Mouse (Mus musculus): ENCODE measurements around the gene Bbip1. TPM values are rescaled to one million over a fixed set of nuclear protein-coding genes. Genes with fewer than 3 reads are reported as not detected.

Gene Bbip1
- total and polyA plus RNA-seq, 3 experiments: 71.3 to 75.9 TPM; not detected in 1

DNA sequence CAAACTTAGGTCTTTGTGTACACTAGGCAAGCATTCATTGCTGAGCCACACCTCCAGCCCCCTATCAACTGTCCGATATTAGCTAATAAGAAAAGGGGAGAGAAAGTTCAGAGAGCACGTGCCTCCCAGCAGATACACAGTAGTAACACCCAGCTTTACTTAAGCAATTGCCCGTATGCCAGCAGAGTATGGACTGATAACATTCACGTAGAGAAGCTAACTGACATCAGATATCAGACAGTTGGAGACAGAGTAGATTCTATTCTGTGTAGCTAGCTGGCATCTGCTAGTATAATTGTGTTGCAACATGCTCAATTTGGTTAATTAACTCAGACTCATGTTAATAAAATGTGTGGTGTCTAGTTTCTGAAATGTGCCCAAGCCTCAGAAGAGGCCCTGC, 3.3 kb downstream of the Bbip1 start:
- Histone ChIP-seq H3K4me1 (ENCODE audit: control insufficient read depth in 1 of 2, insufficient read depth in 2 of 2, low read length in 2 of 2) (peaks cover 19 to 41% of the 10 kb centered on the region in 2 experiments), H3K27ac (ENCODE audit: control insufficient read depth, low read depth, low read length) (peak overlapping the region; percentile 71), H3K27me3 (ENCODE audit: control insufficient read depth in 1 of 2, insufficient read depth in 2 of 2, low read length in 2 of 2) (no peaks in the 10 kb centered on the region), H3K9ac (ENCODE audit: control insufficient read depth, low read depth, low read length, poor library complexity, severe bottlenecking) (peak overlapping the region; percentile 19), H3K9me3 (replicated peaks; ENCODE audit: insufficient read depth, low read length) (no peaks in the 10 kb centered on the region), H3K79me2 (ENCODE audit: control insufficient read depth, insufficient read depth, low read length, poor library complexity) (peaks cover 19% of the 10 kb centered on the region), H3K4me3 (ENCODE audit: control insufficient read depth in 1 of 2, insufficient read depth in 1 of 2, low read depth in 2 of 2, low read length in 2 of 2) (no peak overlapping the region), H3K36me3 (ENCODE audit: control insufficient read depth in 1 of 2, insufficient read depth in 2 of 2, low read length in 2 of 2) (peaks cover 10 to 46% of the 10 kb centered on the region in 2 experiments)
- peak; percentile 82 for DNase-seq (ENCODE audit: low read depth, low spot score)
- TF ChIP-seq ZKSCAN1 (IDR thresholded peaks at IDR 0.05; ENCODE audit: low read depth, low read length) (no peak), USF2 (IDR thresholded peaks at IDR 0.05; ENCODE audit: borderline replicate concordance in 1 of 2, insufficient read depth in 1 of 2, low read depth in 1 of 2, low read length in 2 of 2) (peak in 1 of 2 experiments; percentile 59; a peak in 1 of 4 replicates), GABPA (IDR thresholded peaks at IDR 0.05; ENCODE audit: low read depth, low read length) (no peak), KAT2A (conservative IDR thresholded peaks at IDR 0.05; ENCODE audit: low read depth, low read length) (no peak; the same call in 1 of the 2 replicates), TAL1 (IDR thresholded peaks at IDR 0.05; ENCODE audit: low read length) (no peak), MAZ (IDR thresholded peaks at IDR 0.05; ENCODE audit: low read depth, low read length) (0 out of 2 replicates have a peak, but pooled peaks have one; percentile 29), ZMIZ1 (IDR thresholded peaks at IDR 0.05; ENCODE audit: low read depth, low read length) (no peak), EP300 (IDR thresholded peaks at IDR 0.05; ENCODE audit: low read depth in 1 of 2, low read length in 2 of 2) (peak; percentile 81 to 89; a peak in 3 of 4 replicates), MAX (IDR thresholded peaks at IDR 0.05; ENCODE audit: low read length) (peak; percentile 97), USF1 (IDR thresholded peaks at IDR 0.05; ENCODE audit: low read depth, low read length) (peak; percentile 92), TCF12 (IDR thresholded peaks at IDR 0.05; ENCODE audit: low read depth, low read length) (peak; percentile 75), ZNF384 (IDR thresholded peaks at IDR 0.05; ENCODE audit: low read depth, low read length) (no peak), UBTF (IDR thresholded peaks at IDR 0.05; ENCODE audit: borderline replicate concordance, insufficient read depth, low read depth, low read length) (no peak), TBP (IDR thresholded peaks at IDR 0.05; ENCODE audit: low read depth, low read length) (no peak), SIN3A (IDR thresholded peaks at IDR 0.05; ENCODE audit: low read length) (peak; percentile 95), CHD1 (IDR thresholded peaks at IDR 0.05; ENCODE audit: low read depth, low read length) (peak; percentile 42; the same call in 1 of the 2 replicates), ETS1 (IDR thresholded peaks at IDR 0.05; ENCODE audit: low read depth, low read length) (peak; percentile 96), BHLHE40 (IDR thresholded peaks at IDR 0.05; ENCODE audit: borderline replicate concordance, low read depth, low read length) (peak; percentile 99), CHD2 (IDR thresholded peaks at IDR 0.05; ENCODE audit: low read length) (no peak; the same call in 1 of the 2 replicates), E2F4 (IDR thresholded peaks at IDR 0.05; ENCODE audit: borderline replicate concordance, low read depth, low read length) (no peak), GATA1 (IDR thresholded peaks at IDR 0.05; ENCODE audit: low read depth, low read length) (peak; percentile 83), MYB (IDR thresholded peaks at IDR 0.05; ENCODE audit: low read depth, low read length) (peak; percentile 84; the same call in 1 of the 2 replicates), POLR2A (IDR thresholded peaks at IDR 0.05; ENCODE audit: control insufficient read depth in 1 of 2, insufficient read depth in 1 of 2, low read depth in 1 of 2, low read length in 2 of 2, poor library complexity in 1 of 2) (no peak), NRF1 (IDR thresholded peaks at IDR 0.05; ENCODE audit: insufficient read depth, low read depth, low read length, poor library complexity, severe bottlenecking) (no peak), HCFC1 (IDR thresholded peaks at IDR 0.05; ENCODE audit: low read depth, low read length) (peak; percentile 30; the same call in 1 of the 2 replicates), NELFE (IDR thresholded peaks at IDR 0.05; ENCODE audit: low read depth, low read length) (no peak; the same call in 1 of the 2 replicates), POLR2AphosphoS5 (IDR thresholded peaks at IDR 0.05; ENCODE audit: borderline replicate concordance, low read depth, low read length) (no peak), MXI1 (IDR thresholded peaks at IDR 0.05; ENCODE audit: low read depth, low read length) (peak; percentile 98), MYC (IDR thresholded peaks at IDR 0.05; ENCODE audit: low read depth, low read length) (peak; percentile 92), POLR2AphosphoS2 (IDR thresholded peaks at IDR 0.05; ENCODE audit: low read length) (no peak), MEF2A (IDR thresholded peaks at IDR 0.05; ENCODE audit: extremely low read depth, insufficient replicate concordance, low read depth, low read length, poor library complexity, severe bottlenecking) (peak; percentile 43; the same call in 1 of the 2 replicates), JUND (IDR thresholded peaks at IDR 0.05; ENCODE audit: low read depth, low read length) (no peak), CTCF (IDR thresholded peaks at IDR 0.05 in 2 of 3, conservative IDR thresholded peaks at IDR 0.05 in 1 of 3; ENCODE audit: control insufficient read depth in 1 of 3, insufficient read depth in 1 of 3, low read depth in 2 of 3, low read length in 3 of 3, poor library complexity in 1 of 3, severe bottlenecking in 1 of 3) (no peak), ZC3H11A (IDR thresholded peaks at IDR 0.05; ENCODE audit: low read depth, low read length) (no peak), ELF1 (IDR thresholded peaks at IDR 0.05; ENCODE audit: low read depth, low read length) (0 out of 2 replicates have a peak, but pooled peaks have one; percentile 32), RCOR1 (IDR thresholded peaks at IDR 0.05; ENCODE audit: low read depth, low read length) (peak; percentile 59; the same call in 1 of the 2 replicates), MAFK (IDR thresholded peaks at IDR 0.05; ENCODE audit: borderline replicate concordance, low read depth, low read length) (no peak)

All from MEL (cell line).